Mouse (Mus musculus) stomach, postnatal 0 days (tissue): Measurements from ENCODE around the gene Plekha7. TPM values are rescaled to one million over a fixed set of nuclear protein-coding genes. Genes with fewer than 3 reads are reported as not detected.

Source experiments
- ATAC-seq: fragments of 200-750 bp; cut with Nextera tagmentation; 2 replicates; pipeline ENCODE4 v1.8.0; 2017; ENCODE audit not compliant: low FRiP score, low TSS enrichment
- DNase-seq: peaks from one replicate; pipeline ENCODE4 v3.0.0-alpha.2; 2016; ENCODE audit warnings: low spot score
- H3K27ac ChIP-seq: fragments of 300-500 bp; sonication (generic); replicated peaks from 2 replicates; pipeline ENCODE4 v1.5.1; 2014; ENCODE audit warnings: mild to moderate bottlenecking, control low read depth
- H3K27me3 ChIP-seq: fragments of 300-500 bp; sonication (generic); 2 replicates; pipeline ENCODE4 v1.6.1; 2014; ENCODE audit warnings: low read length; ENCODE audit not compliant: control insufficient read depth, insufficient read depth
- H3K36me3 ChIP-seq: fragments of 300-500 bp; sonication (generic); 2 replicates; pipeline ENCODE4 v1.6.1; 2014; ENCODE audit warnings: low read length, mixed read lengths; ENCODE audit not compliant: control insufficient read depth, insufficient read depth
- H3K4me1 ChIP-seq: fragments of 300-500 bp; sonication (generic); replicated peaks from 2 replicates; pipeline ENCODE4 v1.6.1; 2014; ENCODE audit warnings: antibody characterized with exemption; ENCODE audit not compliant: control insufficient read depth, insufficient read depth
- H3K4me2 ChIP-seq: fragments of 300-500 bp; sonication (generic); replicated peaks from 2 replicates; pipeline ENCODE4 v1.6.1; 2014; ENCODE audit warnings: low read depth, mild to moderate bottlenecking, control low read depth, moderate library complexity
- H3K4me3 ChIP-seq: fragments of 300-500 bp; sonication (generic); 2 replicates; pipeline ENCODE4 v1.5.1; 2014; ENCODE audit warnings: low read depth, low read length, control low read depth
- H3K9ac ChIP-seq: fragments of 300-500 bp; sonication (generic); 2 replicates; pipeline ENCODE4 v1.6.1; 2014; ENCODE audit warnings: mild to moderate bottlenecking, low read length, control low read depth, mixed read lengths
- H3K9me3 ChIP-seq: fragments of 300-500 bp; sonication (generic); 2 replicates; pipeline ENCODE4 v1.6.1; 2016; ENCODE audit warnings: low read length; ENCODE audit not compliant: control insufficient read depth
- CTCF ChIP-seq: IDR thresholded peaks from 2 replicates; pipeline ENCODE4 v1.5.1; 2016; ENCODE audit warnings: antibody characterized with exemption, low read depth, mild to moderate bottlenecking, moderate library complexity
- EP300 ChIP-seq: optimal IDR thresholded peaks from 2 replicates; pipeline ENCODE3; 2016; ENCODE audit warnings: antibody characterized with exemption
- WGBS: fragments of 180-500 bp; shearing (Covaris S2); extraction: QIAGEN DNeasy Blood & Tissue Kit; methylation state at CpG from one replicate; pipeline ENCODE4 v1.1.7; 2014; 5-methylcytosine and 5-hydroxymethylcytosine counted together
- polyA plus RNA-seq: library from polyadenylated mRNA; unstranded; fragments of >200 nt; fragmentation: Nextera tagmentation; extraction: Ambion mirVana; gene quantifications from 2 replicates; pipeline ENCODE4 v1.2.1, GENCODE M21; 2015

The Plekha7 gene
- polyA plus RNA-seq, 1 experiment from 2014 or later: 10.1 TPM

DNA sequence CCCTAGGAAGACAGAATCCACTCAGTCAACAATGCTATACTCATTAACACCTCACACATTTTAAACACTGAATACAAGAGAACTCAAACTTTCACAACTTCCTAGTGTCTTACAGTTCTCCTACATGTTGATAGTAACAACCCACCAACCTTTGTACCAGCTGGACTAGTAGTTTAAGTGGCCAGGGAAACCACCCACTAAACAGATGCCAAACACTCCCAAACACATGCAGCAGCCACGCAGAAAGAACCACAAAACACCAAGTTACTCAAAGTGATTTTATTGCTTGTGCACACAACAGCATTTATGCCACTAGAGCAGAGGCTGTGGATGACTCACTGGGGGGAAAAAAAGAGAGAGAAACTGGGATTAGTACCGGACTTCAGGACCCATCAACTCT lies 23.1 kb upstream of the Plekha7 start:
- WGBS: 85% methylated on average over 2 of the region's 2 CpGs
- H3K27me3 ChIP-seq: no peaks in the 10 kb centered on the region
- H3K9me3 ChIP-seq: no peaks in the 10 kb centered on the region
- no peak overlapping the region for H3K27ac ChIP-seq
- no peak overlapping the region for H3K9ac ChIP-seq
- ATAC-seq: no peak
- peaks cover 2% of the 10 kb centered on the region for H3K36me3 ChIP-seq
- DNase-seq: peak; percentile 9
- no peak overlapping the region for H3K4me3 ChIP-seq
- TF ChIP-seq CTCF (no peak), EP300 (no peak)
- no peak overlapping the region for H3K4me2 ChIP-seq
- no peaks in the 10 kb centered on the region for H3K4me1 ChIP-seq

DNA sequence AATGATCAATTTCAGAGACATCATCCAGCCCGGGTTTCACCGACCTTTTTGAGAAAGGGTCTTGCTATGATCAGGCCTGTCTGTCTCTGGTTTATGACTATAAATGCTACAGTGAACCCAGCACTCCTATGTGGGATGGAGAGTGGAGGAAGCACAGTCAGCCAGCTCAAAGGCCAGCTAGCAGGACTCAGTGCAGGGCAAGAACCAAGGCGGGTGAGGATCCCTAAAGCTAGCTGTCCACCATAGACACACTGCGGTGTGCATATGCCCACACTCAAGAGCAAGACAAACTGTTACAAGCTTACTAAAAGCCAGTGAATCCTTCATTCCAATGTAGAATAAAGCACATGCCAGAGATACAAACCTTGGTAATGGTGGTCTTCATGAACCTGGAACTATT lies 21.7 kb upstream of the Plekha7 start:
- ATAC-seq (no peak), DNase-seq (peak; percentile 9)
- H3K4me1 ChIP-seq: no peaks in the 10 kb centered on the region
- H3K9me3 ChIP-seq: no peaks in the 10 kb centered on the region
- peaks cover 2% of the 10 kb centered on the region for H3K36me3 ChIP-seq
- no peak overlapping the region for H3K4me2 ChIP-seq
- no peaks in the 10 kb centered on the region for H3K27me3 ChIP-seq
- H3K4me3 ChIP-seq: no peak overlapping the region
- 84% methylated on average over 4 of the region's 4 CpGs for WGBS
- no peak overlapping the region for H3K9ac ChIP-seq
- no peak overlapping the region for H3K27ac ChIP-seq
- TF ChIP-seq CTCF (no peak), EP300 (no peak)

DNA sequence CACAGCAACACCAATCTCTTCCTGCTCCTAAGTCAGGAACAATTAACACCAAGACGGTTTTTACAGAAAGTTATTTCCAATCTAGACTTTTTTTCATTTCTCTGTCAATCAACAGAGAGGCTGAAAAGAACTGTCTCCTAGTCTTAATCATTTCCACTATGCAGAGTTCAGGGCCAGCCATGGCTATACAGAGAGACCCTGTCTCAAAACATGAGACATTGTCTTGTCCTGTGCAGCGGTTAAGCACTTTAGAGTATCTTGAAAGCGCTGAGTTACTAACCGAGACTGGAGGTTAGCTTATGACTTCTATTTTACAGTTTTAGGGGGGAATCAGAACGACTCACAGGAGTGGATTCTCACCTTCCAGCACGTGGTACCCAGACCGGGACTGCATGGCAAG lies 20.6 kb upstream of the Plekha7 start:
- DNase-seq (peak; percentile 12), ATAC-seq (no peak)
- no peak overlapping the region for H3K4me3 ChIP-seq
- 73% methylated on average over 7 of the region's 7 CpGs for WGBS
- H3K9ac ChIP-seq: no peak overlapping the region
- no peak overlapping the region for H3K4me2 ChIP-seq
- H3K27ac ChIP-seq: no peak overlapping the region
- TF ChIP-seq CTCF: no peak
- TF ChIP-seq EP300: no peak
- H3K4me1 ChIP-seq: no peaks in the 10 kb centered on the region
- no peaks in the 10 kb centered on the region for H3K9me3 ChIP-seq
- no peaks in the 10 kb centered on the region for H3K27me3 ChIP-seq
- H3K36me3 ChIP-seq: peaks cover 2% of the 10 kb centered on the region

DNA sequence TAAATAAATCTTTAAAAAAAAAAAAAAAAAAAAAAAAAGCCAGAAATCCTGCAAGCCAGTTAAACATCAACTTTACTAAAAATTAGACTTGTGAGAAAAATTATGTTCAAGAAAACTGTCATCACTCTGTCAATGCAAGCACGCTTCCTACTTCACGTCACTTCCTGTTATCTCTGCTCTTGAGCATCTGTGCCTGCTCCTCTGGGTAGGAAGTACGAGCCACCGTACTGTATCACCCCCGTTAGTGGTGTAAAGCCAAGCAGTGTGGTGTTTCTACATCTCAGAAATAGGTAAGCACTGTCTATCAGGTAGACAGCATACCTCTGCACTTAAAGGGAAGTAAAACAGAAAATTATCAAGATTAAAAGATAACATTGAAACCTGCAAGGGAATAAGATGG lies 19.7 kb upstream of the Plekha7 start:
- H3K9me3 ChIP-seq: no peaks in the 10 kb centered on the region
- peak; percentile 2 for DNase-seq
- H3K27me3 ChIP-seq: no peaks in the 10 kb centered on the region
- H3K4me1 ChIP-seq: no peaks in the 10 kb centered on the region
- TF ChIP-seq CTCF (no peak), EP300 (no peak)
- ATAC-seq: no peak
- no peak overlapping the region for H3K4me3 ChIP-seq
- H3K9ac ChIP-seq: no peak overlapping the region
- 68% methylated on average over 5 of the region's 5 CpGs for WGBS
- peaks cover 2% of the 10 kb centered on the region for H3K36me3 ChIP-seq
- no peak overlapping the region for H3K4me2 ChIP-seq
- no peak overlapping the region for H3K27ac ChIP-seq

DNA sequence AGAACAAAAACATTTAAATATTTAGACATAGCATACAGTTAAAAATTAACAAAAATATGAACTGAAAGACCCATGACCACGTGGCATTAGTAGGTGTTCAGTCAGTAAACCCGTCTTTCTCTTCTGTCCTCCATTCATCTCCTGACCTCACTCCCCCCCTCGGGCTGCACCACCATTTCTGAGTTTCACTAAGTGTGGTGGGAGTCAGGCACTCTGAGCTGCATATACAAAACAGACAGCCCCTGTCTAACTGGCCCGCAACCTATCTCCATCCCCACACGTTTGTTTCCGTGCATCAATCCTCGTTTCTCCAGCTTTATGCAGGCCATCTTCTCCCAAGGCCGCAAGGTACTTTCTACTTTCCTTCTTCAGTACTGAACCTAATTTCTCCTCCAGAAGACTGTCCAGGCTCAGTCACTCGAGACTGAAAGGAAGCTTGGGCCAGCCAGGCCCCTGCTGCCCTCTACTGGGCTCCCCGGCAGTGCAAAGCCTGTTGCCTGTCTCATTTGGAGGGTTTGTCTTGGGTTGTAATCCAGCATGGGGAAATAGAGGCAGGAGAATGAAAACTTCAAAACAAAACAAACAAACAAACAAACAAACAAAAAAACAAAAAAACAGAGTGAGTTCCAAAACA lies 15.3 kb upstream of the Plekha7 start:
- H3K9me3 ChIP-seq: no peaks in the 10 kb centered on the region
- no peak overlapping the region for H3K4me2 ChIP-seq
- no peaks in the 10 kb centered on the region for H3K36me3 ChIP-seq
- no peak overlapping the region for H3K4me3 ChIP-seq
- H3K9ac ChIP-seq: 0 out of 2 replicates have a peak overlapping the region, but pooled peaks have one; percentile 23
- H3K4me1 ChIP-seq: no peaks in the 10 kb centered on the region
- ATAC-seq (peak; percentile 61; the same call in 1 of the 2 replicates), DNase-seq (peak; percentile 81)
- TF ChIP-seq EP300 (no peak), CTCF (peak; percentile 97)
- WGBS: 25% methylated on average over 10 of the region's 10 CpGs
- H3K27me3 ChIP-seq: no peaks in the 10 kb centered on the region
- H3K27ac ChIP-seq: no peak overlapping the region

DNA sequence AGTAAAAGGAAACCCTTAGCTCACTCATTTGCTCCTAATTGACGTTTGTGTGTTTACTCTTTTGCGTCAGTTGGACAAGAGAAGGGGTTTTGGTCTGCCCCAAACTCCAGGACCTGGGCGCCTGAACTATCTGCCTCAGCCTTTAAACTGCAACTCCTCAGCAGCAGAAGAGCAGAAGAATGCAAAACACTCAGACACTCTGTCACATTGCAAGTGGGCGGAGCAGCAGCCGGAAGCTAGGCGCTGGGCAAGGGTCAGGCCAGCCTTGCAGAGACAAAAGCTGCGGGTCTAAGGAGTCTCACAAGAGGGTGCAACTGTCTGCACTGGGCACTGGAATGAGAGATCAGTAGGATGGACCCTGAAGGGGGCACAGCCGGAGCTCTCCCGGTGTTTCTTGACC lies 1.3 kb upstream of the Plekha7 start:
- Histone ChIP-seq H3K9me3 (no peaks in the 10 kb centered on the region), H3K36me3 (no peaks in the 10 kb centered on the region), H3K27ac (peak overlapping the region; percentile 93), H3K9ac (no peak overlapping the region), H3K27me3 (no peaks in the 10 kb centered on the region), H3K4me3 (no peak overlapping the region; the same call in 1 of the 2 replicates), H3K4me1 (0 out of 2 replicates have a peak, but pooled peaks cover 4% of the 10 kb centered on the region), H3K4me2 (peak overlapping the region; percentile 99)
- ATAC-seq (no peak), DNase-seq (peak; percentile 71)
- 15% methylated on average over 9 of the region's 9 CpGs for WGBS
- no peak for TF ChIP-seq CTCF
- TF ChIP-seq EP300: no peak
